In genomic region chr6:128996768-128997442, GRCm38 (mm10) we compare ENCODE assay signal across 13 mouse cellular contexts. TPM values are rescaled to one million over a fixed set of nuclear protein-coding genes. Genes with fewer than 3 reads are reported as not detected.
DNase-seq lines count a peak whose midpoint lies in the region; ATAC-seq lines count a peak whose summit lies in the region.
"Had no signal": no experiment of that assay in that cellular context is flagged by ENCODE, and none has a peak within 500 bp of the region (broad histone marks: within the 10 kb centered on the region; RNA-seq: fewer than 3 reads in every experiment).

No protein-coding gene starts in this region.

- no peaks in the 10 kb centered on the region for H3K36me3 ChIP-seq in heart, embryonic 11.5 days (ENCODE audit: control insufficient read depth, insufficient read depth, low read length)
- H3K36me3 ChIP-seq in liver, embryonic 15.5 days (replicated peaks), result no peaks in the 10 kb centered on the region
- H3K36me3 ChIP-seq: limb, embryonic 12.5 days had no signal

- 71% methylated on average over 13 of the region's 13 CpGs for WGBS in heart, embryonic 11.5 days (ENCODE audit: insufficient replicate concordance)
- 40% methylated on average over 13 of the region's 13 CpGs for WGBS in liver, embryonic 15.5 days (ENCODE audit: insufficient replicate concordance)

- H3K4me2 ChIP-seq in heart, embryonic 11.5 days, result peak overlapping the region; percentile 14; the same call in 1 of the 2 replicates
- H3K4me2 ChIP-seq in liver, embryonic 15.5 days, result peak overlapping the region; percentile 65
- H3K4me2 ChIP-seq: limb, embryonic 12.5 days had no signal

- H3K27ac ChIP-seq in heart, embryonic 11.5 days (ENCODE audit: low read depth, low read length), result no peak overlapping the region
- H3K27ac ChIP-seq in liver, embryonic 15.5 days (replicated peaks), result peak overlapping the region; percentile 33
- H3K27ac ChIP-seq: limb, embryonic 12.5 days; macrophage had no signal

- H3K27me3 ChIP-seq in heart, embryonic 11.5 days (ENCODE audit: control insufficient read depth, insufficient read depth, low read length), result no peaks in the 10 kb centered on the region
- no peaks in the 10 kb centered on the region for H3K27me3 ChIP-seq in liver, embryonic 15.5 days
- H3K27me3 ChIP-seq: limb, embryonic 12.5 days had no signal

- H3K4me1 ChIP-seq in heart, embryonic 11.5 days (ENCODE audit: control insufficient read depth, insufficient read depth, low read length), result no peaks in the 10 kb centered on the region
- peaks cover 21% of the 10 kb centered on the region for H3K4me1 ChIP-seq in liver, embryonic 15.5 days (replicated peaks)

- H3K9ac ChIP-seq in heart, embryonic 11.5 days (ENCODE audit: low read depth, low read length), result no peak overlapping the region
- peak overlapping the region; percentile 39; the same call in 1 of the 2 replicates for H3K9ac ChIP-seq in liver, embryonic 15.5 days
- H3K9ac ChIP-seq: limb, embryonic 12.5 days had no signal

- H3K9me3 ChIP-seq in heart, embryonic 11.5 days (replicated peaks; ENCODE audit: control insufficient read depth, low read length), result no peaks in the 10 kb centered on the region
- H3K9me3 ChIP-seq in liver, embryonic 15.5 days (replicated peaks), result no peaks in the 10 kb centered on the region
- H3K9me3 ChIP-seq: limb, embryonic 12.5 days had no signal

- intact Hi-C loops in left cerebral cortex, postnatal 10 days (cut with DNase I), result no loop called here

- H3K4me3 ChIP-seq in heart, embryonic 11.5 days (ENCODE audit: low read depth, low read length), result no peak overlapping the region
- H3K4me3 ChIP-seq in liver, embryonic 15.5 days (replicated peaks), result peak overlapping the region; percentile 42
- H3K4me3 ChIP-seq: limb, embryonic 12.5 days had no signal

- no peak for ATAC-seq in heart, embryonic 11.5 days (replicated peaks; ENCODE audit: insufficient number of reproducible peaks, low FRiP score, low TSS enrichment)
- ATAC-seq in liver, embryonic 15.5 days (ENCODE audit: insufficient read depth), result peak; percentile 75

- DNase-seq in heart, adult 8-10 months (ENCODE audit: low spot score), result no peak
- DNase-seq in urinary bladder, postnatal 14 days (ENCODE audit: low spot score), result peak; percentile 25
- DNase-seq in urinary bladder, adult 2 months (ENCODE audit: low spot score), result no peak
- no peak for DNase-seq in left cerebral cortex, postnatal 10 days (ENCODE audit: extremely low spot score in 1 of 2, low spot score in 2 of 2)
- no peak for DNase-seq in urinary bladder, postnatal 10 days (ENCODE audit: low spot score)
- no peak for DNase-seq in urinary bladder, adult 18-20 months (ENCODE audit: low spot score in 2 of 2)
- DNase-seq: cerebellum, postnatal 10 days; heart, postnatal 10 days had no signal

RNA-seq across cellular contexts. Expression of gene Klrb1f, which starts 48.8 kb away (rescaled TPM):
- 0.40 TPM in 1 of 2 replicates, not detected in the other for polyA plus RNA-seq in heart, embryonic 11.5 days (2014; fragmentation: Nextera tagmentation; extraction: Ambion mirVana)
- under 1 TPM in 3 of 4 experiments, not detected in 1; 0.16 to 0.25 (median 0.19) TPM for total RNA-seq in heart, adult 8-10 months (2022)
- 0.37 and 0.54 TPM in 2 replicates for polyA plus RNA-seq in urinary bladder, adult 2 months (2012; rRNA removed)
- polyA plus RNA-seq in liver, embryonic 15.5 days (2015; fragmentation: Nextera tagmentation; extraction: Ambion mirVana), result 0.24 and 0.36 TPM in 2 replicates
- total RNA-seq in left cerebral cortex, postnatal 10 days (2021), result not detected
- total RNA-seq: heart, postnatal 10 days; layer of hippocampus, adult 8-10 months had no signal
